Mouse (Mus musculus): ENCODE data around the gene Shq1.

- TF ChIP-seq POLR2A (IDR thresholded peaks at IDR 0.05; ENCODE audit: low read depth, low read length) (no peak), CTCF (IDR thresholded peaks at IDR 0.05; ENCODE audit: borderline replicate concordance, insufficient read depth, low read length) (no peak)
Measured at GRCm38 (mm10) chr6:100592991-100593390, 78.0 kb downstream of the Shq1 start.
